Mouse (Mus musculus) limb, embryonic 12.5 days (tissue): ENCODE results near the gene Pdcd1lg2. TPM values are rescaled to one million over a fixed set of nuclear protein-coding genes. Genes with fewer than 3 reads are reported as not detected.

ENCODE experiments used
- ATAC-seq: fragments of 200-750 bp; cut with Nextera tagmentation; 2 replicates; pipeline ENCODE4 v1.8.0; 2017; ENCODE audit warnings: low read depth, moderate TSS enrichment; ENCODE audit not compliant: insufficient number of reproducible peaks, insufficient read depth, low FRiP score, low TSS enrichment
- H3K27ac ChIP-seq: fragments of 300-500 bp; sonication (generic); 2 replicates; pipeline ENCODE4 v1.5.1; 2016; ENCODE audit warnings: mild to moderate bottlenecking, moderate library complexity
- H3K27me3 ChIP-seq: fragments of 300-500 bp; sonication (generic); 2 replicates; pipeline ENCODE4 v1.6.1; 2016; ENCODE audit warnings: mild to moderate bottlenecking, moderate library complexity
- H3K36me3 ChIP-seq: fragments of 300-500 bp; sonication (generic); 2 replicates; pipeline ENCODE4 v1.6.1; 2016; ENCODE audit warnings: mild to moderate bottlenecking, moderate library complexity
- H3K4me1 ChIP-seq: fragments of 300-500 bp; sonication (generic); replicated peaks from 2 replicates; pipeline ENCODE4 v1.6.1; 2016
- H3K4me2 ChIP-seq: fragments of 300-500 bp; sonication (generic); 2 replicates; pipeline ENCODE4 v1.6.1; 2016; ENCODE audit warnings: mild to moderate bottlenecking, moderate library complexity
- H3K4me3 ChIP-seq: fragments of 300-500 bp; sonication (generic); replicated peaks from 2 replicates; pipeline ENCODE4 v1.5.1; 2016; ENCODE audit warnings: mild to moderate bottlenecking
- H3K9ac ChIP-seq: fragments of 300-500 bp; sonication (generic); replicated peaks from 2 replicates; pipeline ENCODE4 v1.6.1; 2016; ENCODE audit warnings: mild to moderate bottlenecking, moderate library complexity
- H3K9me3 ChIP-seq: fragments of 300-500 bp; sonication (generic); 2 replicates; pipeline ENCODE4 v1.6.1; 2016; ENCODE audit warnings: mild to moderate bottlenecking, moderate library complexity
- WGBS: fragments of 180-500 bp; shearing (Covaris S2); methylation state at CpG from one replicate; pipeline ENCODE4 v1.1.7; 2016; 5-methylcytosine and 5-hydroxymethylcytosine counted together
- polyA plus RNA-seq: library from polyadenylated mRNA; unstranded; fragments of >200 nt; fragmentation: Nextera tagmentation; extraction: Ambion mirVana; gene quantifications from 2 replicates; pipeline ENCODE4 v1.2.1, GENCODE M21; 2016

Gene Pdcd1lg2
- polyA plus RNA-seq, 1 experiment from 2014 or later = not detected

- H3K4me1 ChIP-seq = no peaks in the 10 kb centered on the region
- WGBS = 86% methylated on average over 9 of the region's 9 CpGs
- H3K27ac ChIP-seq = no peak overlapping the region
- no peak for ATAC-seq
- no peaks in the 10 kb centered on the region for H3K27me3 ChIP-seq
- no peak overlapping the region for H3K4me2 ChIP-seq
- no peak overlapping the region for H3K9ac ChIP-seq
- H3K9me3 ChIP-seq = no peaks in the 10 kb centered on the region
- no peaks in the 10 kb centered on the region for H3K36me3 ChIP-seq
- H3K4me3 ChIP-seq = no peak overlapping the region
Measured at GRCm38 (mm10) chr19:29384412-29384811, 26.3 kb upstream of the Pdcd1lg2 start.

- Histone ChIP-seq H3K27me3 (no peaks in the 10 kb centered on the region), H3K9ac (no peak overlapping the region), H3K9me3 (no peaks in the 10 kb centered on the region), H3K4me3 (no peak overlapping the region), H3K4me1 (no peaks in the 10 kb centered on the region), H3K36me3 (no peaks in the 10 kb centered on the region), H3K27ac (no peak overlapping the region), H3K4me2 (no peak overlapping the region)
- 89% methylated on average over 6 of the region's 6 CpGs for WGBS
- no peak for ATAC-seq
Measured at GRCm38 (mm10) chr19:29384994-29385393, 25.7 kb upstream of the Pdcd1lg2 start.

GRCm38 (mm10) chr19:29385822-29386221 is 24.9 kb upstream of the Pdcd1lg2 start:
- WGBS = 88% methylated on average over 4 of the region's 4 CpGs
- no peak for ATAC-seq

GRCm38 (mm10) chr19:29388818-29389217 is 21.9 kb upstream of the Pdcd1lg2 start:
- Histone ChIP-seq H3K27ac (no peak overlapping the region), H3K9me3 (no peaks in the 10 kb centered on the region), H3K4me1 (no peaks in the 10 kb centered on the region), H3K9ac (no peak overlapping the region), H3K36me3 (no peaks in the 10 kb centered on the region), H3K4me2 (no peak overlapping the region), H3K27me3 (no peaks in the 10 kb centered on the region), H3K4me3 (no peak overlapping the region)
- 91% methylated on average over 1 of the region's 1 CpGs for WGBS
- ATAC-seq = no peak

More at GRCm38 (mm10) chr19:29385822-29386221, 24.9 kb upstream of the Pdcd1lg2 start:
- H3K4me3 ChIP-seq = no peak overlapping the region
- no peaks in the 10 kb centered on the region for H3K27me3 ChIP-seq
- H3K27ac ChIP-seq = no peak overlapping the region
- H3K36me3 ChIP-seq = no peaks in the 10 kb centered on the region
- H3K9me3 ChIP-seq = no peaks in the 10 kb centered on the region
- H3K4me1 ChIP-seq = no peaks in the 10 kb centered on the region
- H3K4me2 ChIP-seq = no peak overlapping the region
- no peak overlapping the region for H3K9ac ChIP-seq

- no peak overlapping the region for H3K27ac ChIP-seq
- no peaks in the 10 kb centered on the region for H3K36me3 ChIP-seq
- no peak overlapping the region for H3K4me2 ChIP-seq
- no peak for ATAC-seq
- no peaks in the 10 kb centered on the region for H3K27me3 ChIP-seq
- H3K4me3 ChIP-seq = no peak overlapping the region
- no peak overlapping the region for H3K9ac ChIP-seq
- H3K4me1 ChIP-seq = no peaks in the 10 kb centered on the region
- 74% methylated on average over 5 of the region's 5 CpGs for WGBS
- H3K9me3 ChIP-seq = no peaks in the 10 kb centered on the region
Measured at GRCm38 (mm10) chr19:29390483-29390882, 20.2 kb upstream of the Pdcd1lg2 start.

GRCm38 (mm10) chr19:29391279-29391678 is 19.4 kb upstream of the Pdcd1lg2 start:
- H3K27ac ChIP-seq = no peak overlapping the region
- no peaks in the 10 kb centered on the region for H3K36me3 ChIP-seq
- ATAC-seq = no peak
- H3K4me3 ChIP-seq = no peak overlapping the region
- H3K4me2 ChIP-seq = no peak overlapping the region
- no peaks in the 10 kb centered on the region for H3K4me1 ChIP-seq
- 74% methylated on average over 4 of the region's 4 CpGs for WGBS
- no peaks in the 10 kb centered on the region for H3K27me3 ChIP-seq
- H3K9me3 ChIP-seq = no peaks in the 10 kb centered on the region
- no peak overlapping the region for H3K9ac ChIP-seq

- ATAC-seq = no peak
Measured at GRCm38 (mm10) chr19:29393333-29393732, 17.4 kb upstream of the Pdcd1lg2 start.

GRCm38 (mm10) chr19:29394721-29395120 is 16.0 kb upstream of the Pdcd1lg2 start:
- Histone ChIP-seq H3K9me3 (0 out of 2 replicates have a peak, but pooled peaks cover 3% of the 10 kb centered on the region), H3K36me3 (no peaks in the 10 kb centered on the region), H3K4me3 (no peak overlapping the region), H3K4me2 (no peak overlapping the region), H3K27me3 (no peaks in the 10 kb centered on the region), H3K27ac (no peak overlapping the region), H3K4me1 (no peaks in the 10 kb centered on the region), H3K9ac (no peak overlapping the region)
- ATAC-seq = no peak
- WGBS = 94% methylated on average over 2 of the region's 2 CpGs

More at GRCm38 (mm10) chr19:29393333-29393732, 17.4 kb upstream of the Pdcd1lg2 start:
- H3K27me3 ChIP-seq = no peaks in the 10 kb centered on the region
- H3K9me3 ChIP-seq = 0 out of 2 replicates have a peak, but pooled peaks cover 3% of the 10 kb centered on the region
- WGBS = 85% methylated on average over 9 of the region's 9 CpGs
- no peaks in the 10 kb centered on the region for H3K4me1 ChIP-seq
- no peak overlapping the region for H3K9ac ChIP-seq
- H3K36me3 ChIP-seq = no peaks in the 10 kb centered on the region
- H3K27ac ChIP-seq = no peak overlapping the region
- H3K4me3 ChIP-seq = no peak overlapping the region
- H3K4me2 ChIP-seq = no peak overlapping the region

- WGBS = 62% methylated on average over 1 of the region's 1 CpGs
- ATAC-seq = no peak
- Histone ChIP-seq H3K9me3 (0 out of 2 replicates have a peak, but pooled peaks cover 3% of the 10 kb centered on the region), H3K4me2 (no peak overlapping the region), H3K27me3 (no peaks in the 10 kb centered on the region), H3K4me1 (no peaks in the 10 kb centered on the region), H3K4me3 (no peak overlapping the region), H3K9ac (no peak overlapping the region), H3K27ac (no peak overlapping the region), H3K36me3 (no peaks in the 10 kb centered on the region)
Measured at GRCm38 (mm10) chr19:29396353-29396752, 14.4 kb upstream of the Pdcd1lg2 start.

- 0 out of 2 replicates have a peak, but pooled peaks cover 3% of the 10 kb centered on the region for H3K9me3 ChIP-seq
- H3K9ac ChIP-seq = no peak overlapping the region
- 89% methylated on average over 4 of the region's 4 CpGs for WGBS
- no peak overlapping the region for H3K27ac ChIP-seq
- H3K4me3 ChIP-seq = no peak overlapping the region
- ATAC-seq = no peak
- H3K36me3 ChIP-seq = no peaks in the 10 kb centered on the region
- H3K27me3 ChIP-seq = no peaks in the 10 kb centered on the region
- H3K4me1 ChIP-seq = peaks cover 8% of the 10 kb centered on the region
- H3K4me2 ChIP-seq = no peak overlapping the region
Measured at GRCm38 (mm10) chr19:29399786-29400185, 10.9 kb upstream of the Pdcd1lg2 start.

GRCm38 (mm10) chr19:29400466-29400865 is 10.3 kb upstream of the Pdcd1lg2 start:
- Histone ChIP-seq H3K27me3 (no peaks in the 10 kb centered on the region), H3K4me2 (no peak overlapping the region), H3K4me1 (peaks cover 12% of the 10 kb centered on the region), H3K9ac (no peak overlapping the region), H3K36me3 (no peaks in the 10 kb centered on the region), H3K9me3 (0 out of 2 replicates have a peak, but pooled peaks cover 3% of the 10 kb centered on the region), H3K4me3 (no peak overlapping the region), H3K27ac (no peak overlapping the region)
- WGBS = 83% methylated on average over 3 of the region's 3 CpGs
- no peak for ATAC-seq

GRCm38 (mm10) chr19:29402621-29403020 is 8.1 kb upstream of the Pdcd1lg2 start:
- no peak for ATAC-seq
- Histone ChIP-seq H3K9me3 (0 out of 2 replicates have a peak, but pooled peaks cover 3% of the 10 kb centered on the region), H3K27ac (no peak overlapping the region), H3K27me3 (no peaks in the 10 kb centered on the region), H3K4me2 (no peak overlapping the region), H3K36me3 (no peaks in the 10 kb centered on the region), H3K4me1 (peaks cover 25% of the 10 kb centered on the region), H3K4me3 (no peak overlapping the region), H3K9ac (no peak overlapping the region)
- WGBS = 95% methylated on average over 4 of the region's 4 CpGs
